Mouse (Mus musculus): ENCODE results near the gene Gpatch3.

Gpatch3 gene

GRCm38 (mm10) chr4:133574070-133574842 lies at the start of gene Gpatch3:
Gene Gpatch3 (plus strand): TSS chr4:133574745.
- peak; percentile 71 to 79 for DNase-seq (ENCODE audit: low spot score in 2 of 2)

GRCm38 (mm10) chr4:133527788-133528187 lies 46.8 kb upstream of the Gpatch3 start:
- no peak for DNase-seq (ENCODE audit: low spot score in 2 of 2)

- DNase-seq (ENCODE audit: low spot score in 2 of 2), result no peak
Observed at GRCm38 (mm10) chr4:133532777-133533176, 41.8 kb upstream of the Gpatch3 start.

- no peak for DNase-seq (ENCODE audit: low spot score in 2 of 2)
Observed at GRCm38 (mm10) chr4:133536081-133536480, 38.5 kb upstream of the Gpatch3 start.

- no peak for DNase-seq (ENCODE audit: low spot score in 2 of 2)
Observed at GRCm38 (mm10) chr4:133536652-133537051, 37.9 kb upstream of the Gpatch3 start.

- peak; percentile 90 to 93 for DNase-seq (ENCODE audit: low spot score in 2 of 2)
Observed at GRCm38 (mm10) chr4:133545272-133546231, 29.0 kb upstream of the Gpatch3 start, which contains the start of gene Nudc. Gene Nudc (minus strand): TSS chr4:133545996.

GRCm38 (mm10) chr4:133552029-133552428 lies 22.5 kb upstream of the Gpatch3 start:
- no peak for DNase-seq (ENCODE audit: low spot score in 2 of 2)

GRCm38 (mm10) chr4:133552768-133553447 lies 21.6 kb upstream of the Gpatch3 start, which contains the start of gene Nr0b2:
Gene Nr0b2 (plus strand): TSS chr4:133553376.
- DNase-seq (ENCODE audit: low spot score in 2 of 2), result no peak

GRCm38 (mm10) chr4:133553448-133554330 lies 20.9 kb upstream of the Gpatch3 start:
- DNase-seq (ENCODE audit: low spot score in 2 of 2), result no peak

GRCm38 (mm10) chr4:133557041-133557717 lies 17.4 kb upstream of the Gpatch3 start:
- no peak for DNase-seq (ENCODE audit: low spot score in 2 of 2)

- no peak for DNase-seq (ENCODE audit: low spot score in 2 of 2)
Observed at GRCm38 (mm10) chr4:133559846-133560245, 14.7 kb upstream of the Gpatch3 start.

GRCm38 (mm10) chr4:133561622-133562021 lies 12.9 kb upstream of the Gpatch3 start:
- no peak for DNase-seq (ENCODE audit: low spot score in 2 of 2)

- no peak for DNase-seq (ENCODE audit: low spot score in 2 of 2)
Observed at GRCm38 (mm10) chr4:133563123-133563571, 11.4 kb upstream of the Gpatch3 start.

GRCm38 (mm10) chr4:133567251-133567650 lies 7.3 kb upstream of the Gpatch3 start:
- no peak for DNase-seq (ENCODE audit: low spot score in 2 of 2)

GRCm38 (mm10) chr4:133569291-133570065 lies 5.1 kb upstream of the Gpatch3 start:
- no peak for DNase-seq (ENCODE audit: low spot score in 2 of 2)

GRCm38 (mm10) chr4:133570066-133570466 lies 4.5 kb upstream of the Gpatch3 start:
- DNase-seq (ENCODE audit: low spot score in 2 of 2), result no peak

- DNase-seq (ENCODE audit: low spot score in 2 of 2), result no peak
Observed at GRCm38 (mm10) chr4:133574843-133575202, 278 bp downstream of the Gpatch3 start.

GRCm38 (mm10) chr4:133577983-133578382 lies 3.4 kb downstream of the Gpatch3 start:
- DNase-seq (ENCODE audit: low spot score in 2 of 2), result no peak

GRCm38 (mm10) chr4:133583690-133584058 lies 9.1 kb downstream of the Gpatch3 start:
- DNase-seq (ENCODE audit: low spot score in 2 of 2), result no peak
